Mouse (Mus musculus) left cerebral cortex, adult 18-20 months (tissue): Measurements from ENCODE around the gene 1700001O22Rik. TPM values are rescaled to one million over a fixed set of nuclear protein-coding genes. Genes with fewer than 3 reads are reported as not detected.

ENCODE experiments used
- DNase-seq, 2 experiments: peaks; one replicate each; pipeline ENCODE4 v3.0.0; 2021 to 2022; ENCODE audit warnings: low spot score in 2 of 2, mixed read lengths in 1 of 2
- total RNA-seq, 2 experiments: library from RNA; stranded (reverse); gene quantifications; 2 replicates each; pipeline ENCODE4 v1.2.3; 2021

Gene 1700001O22Rik
- total RNA-seq, 2 experiments from 2014 or later: 8.2 to 8.4 TPM

DNA sequence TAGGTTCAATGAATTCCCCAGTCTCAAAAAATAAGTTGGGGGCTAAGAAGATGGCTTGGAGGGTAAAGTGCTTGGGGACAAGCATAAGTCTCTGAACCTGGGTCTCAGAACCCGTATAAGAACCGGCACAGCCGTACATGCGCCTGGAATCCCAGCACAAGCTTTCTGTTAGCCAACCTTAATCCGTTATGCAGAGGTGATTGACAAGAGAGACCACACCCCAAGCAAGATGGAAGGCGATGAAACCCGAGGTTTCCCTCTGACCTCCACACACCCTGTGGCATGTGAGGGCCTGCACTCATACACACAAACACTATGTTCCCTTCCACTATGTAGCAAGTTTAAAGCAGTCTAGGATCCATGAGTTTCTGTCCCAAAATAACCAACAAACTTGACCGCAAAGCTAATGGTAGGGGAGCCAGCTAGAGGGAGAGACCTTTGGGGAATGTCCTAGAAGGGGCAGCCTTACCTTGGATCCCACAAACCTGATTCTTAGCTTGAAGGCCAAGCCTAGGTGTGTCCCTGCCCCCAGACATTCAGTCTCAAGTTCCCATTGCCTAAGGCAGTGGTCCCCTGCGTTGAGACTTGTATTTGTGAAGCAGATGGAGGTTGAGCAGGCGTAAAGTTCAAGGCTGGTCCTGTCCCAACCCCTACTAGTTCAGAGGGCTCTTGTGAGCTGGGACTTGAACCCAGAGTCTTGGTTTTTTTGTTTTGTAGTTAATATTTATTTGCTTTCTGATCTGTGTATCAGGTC lies 46.3 kb downstream of the 1700001O22Rik start:
- no peak for DNase-seq

DNA sequence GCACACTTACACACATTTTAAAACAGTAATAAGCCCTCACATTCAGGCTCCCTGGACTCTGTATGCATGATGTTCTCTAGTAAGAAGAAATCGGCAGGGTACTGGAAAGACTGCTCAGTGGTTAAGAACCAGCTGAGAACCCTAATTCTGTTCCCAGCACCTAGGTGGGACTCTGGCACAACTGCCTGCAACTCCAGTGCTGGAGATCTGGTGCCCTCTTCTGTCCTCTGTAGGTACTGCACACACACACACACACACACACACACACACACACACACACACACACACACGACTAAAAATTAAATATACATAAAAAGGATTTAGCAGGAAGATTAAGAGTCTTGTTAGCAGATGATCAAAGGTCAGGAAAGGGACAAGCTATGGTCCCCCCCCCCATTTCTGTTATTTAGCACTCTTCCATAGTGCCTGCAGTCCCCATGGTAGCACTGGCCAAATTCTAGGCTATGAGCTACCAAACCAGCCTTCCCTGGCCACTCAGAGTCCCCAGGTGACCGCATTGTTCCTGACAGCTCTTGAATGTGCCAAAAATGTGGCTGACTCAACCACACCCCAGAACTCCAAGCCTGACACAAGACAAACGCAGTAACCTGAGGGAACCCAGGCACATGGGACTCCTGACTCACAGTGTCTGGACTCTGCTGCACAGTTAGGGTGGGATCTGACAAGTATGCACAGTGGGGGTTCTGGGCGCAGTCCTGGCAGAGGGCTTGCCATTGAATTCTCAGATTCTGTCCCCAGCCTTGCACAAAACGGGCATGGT lies 47.3 kb downstream of the 1700001O22Rik start:
- no peak for DNase-seq

DNA sequence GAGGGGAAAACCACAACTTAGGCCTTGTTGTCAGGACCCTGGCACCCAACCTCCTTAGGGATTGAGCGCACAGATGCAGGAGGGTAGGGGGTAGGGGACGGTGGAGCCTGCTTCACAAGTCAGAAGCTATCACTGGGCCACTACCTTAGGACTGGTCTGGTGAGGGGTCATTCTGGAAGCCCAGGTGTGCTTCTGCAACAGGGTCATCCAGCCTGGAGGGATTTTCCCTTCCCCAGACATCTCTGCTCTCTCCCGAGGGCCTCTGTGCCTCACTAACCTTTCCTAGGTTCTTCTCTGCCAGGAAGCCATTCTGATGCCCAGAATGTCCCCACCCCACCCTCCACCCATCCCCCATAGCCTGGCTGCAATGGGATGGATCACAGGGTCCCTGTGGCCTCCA lies 48.6 kb downstream of the 1700001O22Rik start:
- no peak for DNase-seq

DNA sequence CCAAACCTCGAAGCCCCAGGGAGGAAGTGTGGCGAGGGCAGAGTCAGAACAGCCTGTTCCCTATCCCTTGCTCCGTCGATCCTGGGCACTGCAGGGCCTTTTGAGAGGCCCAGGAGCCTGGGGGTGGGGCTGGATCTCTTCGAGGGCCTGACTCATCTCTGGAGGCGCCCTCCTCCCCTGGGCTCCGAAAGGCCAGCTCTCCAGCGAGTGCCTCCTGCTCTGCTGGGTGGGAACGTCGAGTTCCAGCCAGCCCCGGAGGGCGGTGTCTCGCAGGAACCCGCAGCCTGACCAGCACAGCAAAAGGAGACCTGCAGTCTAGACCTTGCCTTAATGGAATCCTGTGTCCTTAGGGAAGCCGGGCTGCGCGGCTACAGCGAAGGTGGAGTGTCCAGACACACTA lies 50.2 kb downstream of the 1700001O22Rik start:
- DNase-seq: peak in 1 of 2 experiments; percentile 21

DNA sequence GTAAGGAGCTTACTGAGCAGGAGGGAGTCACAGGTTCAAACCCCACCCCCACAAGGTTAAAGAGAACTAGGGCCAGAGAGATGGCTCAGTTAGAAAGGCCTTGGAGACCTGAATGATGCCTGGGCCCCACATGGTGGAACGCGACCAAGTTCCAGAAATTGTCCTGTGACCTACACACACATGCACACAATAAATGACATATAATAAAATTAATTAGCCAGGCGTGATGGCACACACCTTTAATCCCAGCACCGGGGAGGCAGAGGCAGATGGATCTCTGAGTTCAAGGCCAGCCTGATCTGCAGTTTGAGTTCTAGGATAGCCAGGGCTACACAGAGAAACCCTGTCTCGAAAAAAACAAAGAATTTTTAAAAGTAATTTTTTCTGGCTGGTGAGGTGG lies 51.0 kb downstream of the 1700001O22Rik start:
- no peak for DNase-seq

DNA sequence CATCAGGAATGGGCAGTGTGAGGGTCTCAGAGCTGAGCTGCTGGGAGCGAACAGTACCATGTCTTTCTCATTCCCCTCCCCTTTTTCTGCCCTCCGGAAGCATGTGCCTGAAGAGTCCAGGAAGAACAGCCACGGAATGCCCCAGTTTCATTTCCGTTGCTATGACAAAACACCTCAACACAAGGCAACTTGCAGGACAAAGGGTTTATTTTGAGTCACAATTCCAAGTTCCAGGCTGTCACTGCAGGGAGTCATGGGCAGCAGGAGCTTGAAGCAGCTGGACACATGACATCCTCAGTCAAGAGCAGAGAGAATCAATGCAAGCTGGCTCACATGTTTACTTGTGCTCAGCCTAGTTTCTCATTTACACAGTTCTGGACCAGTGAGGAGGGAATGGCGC lies 53.4 kb downstream of the 1700001O22Rik start:
- no peak for DNase-seq

DNA sequence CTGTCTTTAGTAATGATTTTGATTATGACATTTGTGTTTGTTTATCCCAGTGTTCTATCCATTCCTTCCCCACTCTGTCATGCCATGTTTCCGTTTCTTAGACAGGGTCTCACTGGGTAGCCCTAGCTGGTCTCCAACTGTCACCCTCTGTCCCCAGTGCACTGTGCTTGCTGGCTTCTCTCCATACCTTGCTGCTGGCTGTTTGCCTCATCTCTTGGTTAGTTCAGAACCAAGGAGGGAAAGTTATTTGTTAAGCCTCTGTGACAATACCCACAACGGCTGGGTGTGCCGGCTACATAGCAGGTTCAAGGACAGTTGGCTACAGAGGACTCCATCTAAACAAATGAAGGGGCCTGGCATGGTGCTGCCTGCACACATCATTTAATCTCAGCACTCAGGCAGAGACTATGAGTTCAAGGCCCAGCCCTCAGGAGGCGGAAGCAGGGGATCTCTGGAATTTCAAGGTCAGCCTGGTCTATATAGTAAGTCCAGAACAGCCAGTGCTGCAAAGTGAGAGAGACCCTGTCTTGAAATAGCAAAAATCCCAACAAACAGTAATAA lies 55.8 kb downstream of the 1700001O22Rik start:
- no peak for DNase-seq

Other genes with a start within 250 kb of the 1700001O22Rik start
- 1 to 10 TPM; 3.1 to 4.0 TPM for gene Cstad, start 208.6 kb downstream of the 1700001O22Rik start, total RNA-seq
- 10 to 100 TPM; 32.9 to 34.1 TPM for gene Ntmt1, start 4.2 kb upstream of the 1700001O22Rik start, total RNA-seq
- gene Asb6, start 26.7 kb upstream of the 1700001O22Rik start, total RNA-seq: 10 to 100 TPM; 41.0 to 43.1 TPM
- gene Prrx2, start 31.3 kb upstream of the 1700001O22Rik start, total RNA-seq: 1 to 10 TPM; 2.1 to 2.8 TPM
- gene Ptges, start 126.2 kb upstream of the 1700001O22Rik start, total RNA-seq: 1 to 10 TPM; 7.1 to 9.8 TPM
- 10 to 100 TPM; 27.4 to 30.2 TPM for gene Tor1b, start 149.3 kb upstream of the 1700001O22Rik start, total RNA-seq
- gene Tor1a, start 164.3 kb upstream of the 1700001O22Rik start, total RNA-seq: 10 to 100 TPM; 37.3 to 40.0 TPM
- 10 to 100 TPM; 68.6 to 71.2 TPM for gene BC005624, start 178.5 kb upstream of the 1700001O22Rik start, total RNA-seq
- gene Usp20, start 178.6 kb upstream of the 1700001O22Rik start, total RNA-seq: 10 to 100 TPM; 69.2 to 81.8 TPM